In the genomic region with DNA sequence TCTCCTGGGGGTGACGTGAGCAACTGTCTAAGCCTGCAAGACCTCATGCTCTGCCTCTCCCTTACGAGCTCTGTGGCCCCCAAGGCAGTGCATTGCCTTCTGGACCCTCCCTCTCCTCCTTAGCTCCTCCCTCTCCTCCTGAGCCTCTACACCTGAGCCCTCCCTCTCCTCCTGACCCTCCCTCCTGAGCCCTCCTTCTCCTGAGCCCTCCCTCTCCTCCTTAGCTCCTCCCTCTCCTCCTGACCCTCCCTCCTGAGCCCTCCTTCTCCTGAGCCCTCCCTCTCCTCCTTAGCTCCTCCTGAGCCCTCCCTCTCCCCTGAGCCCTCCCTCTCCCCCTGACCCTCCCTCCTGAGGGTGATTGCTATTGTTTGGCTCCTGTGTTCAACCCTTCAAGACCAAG, we compare ENCODE assay signal across 19 mouse cellular contexts.
"Had no signal": no experiment of that assay in that cellular context is flagged by ENCODE, and none has a peak within 500 bp of the region (broad histone marks: within the 10 kb centered on the region; RNA-seq: fewer than 3 reads in every experiment).

No protein-coding gene starts in this region.

- H3K9me3 ChIP-seq: kidney, embryonic 15.5 days; limb, embryonic 15.5 days; liver, embryonic 15.5 days had no signal

- H3K9ac ChIP-seq: kidney, embryonic 15.5 days; limb, embryonic 15.5 days; liver, embryonic 15.5 days; midbrain, embryonic 13.5 days; neural tube, embryonic 13.5 days had no signal

- H3K4me3 ChIP-seq: kidney, embryonic 15.5 days; limb, embryonic 15.5 days; liver, embryonic 15.5 days; midbrain, embryonic 10.5 days; midbrain, embryonic 13.5 days; myocyte; neural tube, embryonic 13.5 days had no signal

- H3K27ac ChIP-seq: kidney, embryonic 15.5 days; limb, embryonic 15.5 days; liver, embryonic 15.5 days; midbrain, embryonic 10.5 days; midbrain, embryonic 13.5 days; neural tube, embryonic 13.5 days had no signal

- H3K4me1 ChIP-seq: neural tube, embryonic 13.5 days had no signal

- DNase-seq: kidney, adult 8-10 months; kidney, postnatal 10 days; kidney, postnatal 36 days; lung, adult 2 months; lung, postnatal 14 days; lung, postnatal 4 days; retina, postnatal 1 day; thymus, adult 18-20 months; thymus, postnatal 14 days; thymus, postnatal 4 days had no signal

- H3K27me3 ChIP-seq: kidney, embryonic 15.5 days; limb, embryonic 15.5 days; midbrain, embryonic 13.5 days had no signal

- ATAC-seq: midbrain, embryonic 13.5 days; midbrain, embryonic 16.5 days had no signal

- H3K36me3 ChIP-seq: kidney, embryonic 15.5 days; limb, embryonic 15.5 days; liver, embryonic 15.5 days; midbrain, embryonic 10.5 days; midbrain, embryonic 13.5 days; neural tube, embryonic 13.5 days had no signal

- H3K4me2 ChIP-seq: kidney, embryonic 15.5 days; limb, embryonic 15.5 days; liver, embryonic 11.5 days; liver, embryonic 15.5 days; midbrain, embryonic 13.5 days; neural tube, embryonic 13.5 days had no signal
